Mouse (Mus musculus) brain, embryonic 14.5 days (tissue): ENCODE results near the gene Arpc4. TPM values are rescaled to one million over a fixed set of nuclear protein-coding genes. Genes with fewer than 3 reads are reported as not detected.

Experiments
- DNase-seq: peaks from one replicate; pipeline ENCODE4 v3.0.0-alpha.2; 2011; ENCODE audit warnings: low read depth
- CTCF ChIP-seq: fragments of 200-500 bp; IDR thresholded peaks from 2 replicates; pipeline ENCODE4 v1.5.1; 2012; ENCODE audit warnings: inconsistent platforms, mild to moderate bottlenecking, moderate library complexity, borderline replicate concordance; ENCODE audit not compliant: insufficient read depth, insufficient read length; ENCODE audit errors: extremely low read depth
- POLR2A ChIP-seq: fragments of 200-500 bp; IDR thresholded peaks from 2 replicates; pipeline ENCODE4 v1.6.1; 2012; ENCODE audit warnings: mild to moderate bottlenecking, inconsistent platforms, borderline replicate concordance; ENCODE audit not compliant: poor library complexity, insufficient read depth, insufficient read length, severe bottlenecking; ENCODE audit errors: extremely low read depth
- polyA plus RNA-seq: library from polyadenylated mRNA; depleted of rRNA; stranded (reverse); fragments of >200 nt; gene quantifications from 2 replicates; pipeline ENCODE4 v1.2.3, GENCODE M21; 2012

Gene Arpc4
- polyA plus RNA-seq, 1 experiment = 127 TPM

DNA sequence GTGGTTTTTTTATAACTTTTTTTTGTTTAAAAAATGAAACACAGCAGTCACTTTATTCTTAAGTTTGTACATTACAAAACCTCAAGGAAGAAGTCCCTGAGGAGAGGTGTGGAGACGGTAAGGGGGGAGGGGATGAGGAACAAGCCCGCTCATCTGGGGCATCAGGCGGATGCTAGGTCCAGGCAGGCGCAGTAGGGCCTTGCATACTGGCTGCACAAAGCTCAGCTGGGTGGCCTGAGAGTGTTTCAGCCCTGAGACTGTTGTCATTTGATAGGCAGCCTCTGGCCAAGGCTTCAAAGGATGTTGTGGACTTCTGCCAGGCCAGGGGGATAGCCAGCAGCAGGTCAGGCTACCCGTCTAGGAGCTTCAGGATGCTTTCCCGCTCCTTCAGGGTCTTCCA, 11.3 kb upstream of the Arpc4 start:
- TF ChIP-seq CTCF (no peak), POLR2A (no peak)
- DNase-seq = no peak

DNA sequence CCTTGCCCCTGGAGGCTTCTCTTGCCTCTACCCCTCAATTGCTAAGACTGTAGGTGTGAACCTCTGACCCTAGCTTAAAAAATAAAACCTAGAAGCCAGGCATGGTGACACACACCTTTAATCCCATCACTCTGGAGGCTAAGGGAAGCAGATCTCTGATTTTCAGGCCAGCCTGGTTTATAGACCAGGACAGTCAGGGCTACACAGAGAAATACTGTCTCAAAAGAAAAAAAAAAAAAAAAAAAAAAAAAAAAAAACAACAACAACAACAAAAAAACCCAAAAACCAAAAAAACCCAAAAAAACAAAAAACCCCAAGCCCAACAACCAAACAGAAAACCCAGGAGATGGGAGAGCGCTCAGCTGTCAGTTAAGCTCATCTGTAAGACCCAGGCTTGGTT, 10.3 kb upstream of the Arpc4 start:
- TF ChIP-seq POLR2A (no peak), CTCF (no peak)
- no peak for DNase-seq

DNA sequence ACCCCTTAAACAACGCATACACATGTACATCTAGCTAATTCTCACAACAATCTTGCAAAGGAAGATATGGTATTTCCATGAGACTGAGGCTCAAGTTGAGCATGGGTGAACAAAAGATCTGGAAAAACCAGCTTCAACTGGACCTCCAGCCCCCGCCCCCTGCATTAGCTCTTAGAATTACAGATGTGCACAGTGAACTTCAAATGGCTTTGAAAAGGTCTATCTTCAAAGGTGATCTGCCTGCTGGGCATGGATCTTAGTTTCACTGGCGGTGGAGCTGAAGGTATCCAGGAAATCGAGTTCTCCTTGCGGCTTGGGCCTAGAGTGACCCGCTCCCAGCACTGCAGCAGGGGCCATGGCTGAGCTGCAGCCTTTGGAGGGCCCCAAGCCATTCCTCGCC, 9.8 kb upstream of the Arpc4 start:
- DNase-seq = no peak
- TF ChIP-seq CTCF (no peak), POLR2A (no peak)

DNA sequence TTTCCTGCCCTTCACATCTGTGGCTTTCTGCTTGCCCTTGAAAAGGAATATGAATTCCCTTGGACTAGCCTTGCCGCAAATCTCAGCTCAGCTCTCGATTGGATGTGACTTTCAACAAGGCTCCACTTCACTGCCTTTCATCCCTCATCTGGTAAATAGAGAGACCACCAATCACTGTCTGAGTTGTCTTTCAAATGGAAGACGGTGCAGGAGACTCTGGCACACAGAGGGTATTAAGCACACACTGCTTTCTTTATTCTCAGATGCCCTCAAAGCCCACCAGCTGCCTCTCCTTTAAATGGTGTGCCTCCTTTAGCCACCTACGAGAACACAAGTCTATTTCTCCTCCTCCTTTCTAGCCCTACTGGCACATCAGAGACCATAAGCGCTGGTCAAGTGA, 9.3 kb upstream of the Arpc4 start:
- TF ChIP-seq POLR2A (no peak), CTCF (no peak)
- DNase-seq = no peak

DNA sequence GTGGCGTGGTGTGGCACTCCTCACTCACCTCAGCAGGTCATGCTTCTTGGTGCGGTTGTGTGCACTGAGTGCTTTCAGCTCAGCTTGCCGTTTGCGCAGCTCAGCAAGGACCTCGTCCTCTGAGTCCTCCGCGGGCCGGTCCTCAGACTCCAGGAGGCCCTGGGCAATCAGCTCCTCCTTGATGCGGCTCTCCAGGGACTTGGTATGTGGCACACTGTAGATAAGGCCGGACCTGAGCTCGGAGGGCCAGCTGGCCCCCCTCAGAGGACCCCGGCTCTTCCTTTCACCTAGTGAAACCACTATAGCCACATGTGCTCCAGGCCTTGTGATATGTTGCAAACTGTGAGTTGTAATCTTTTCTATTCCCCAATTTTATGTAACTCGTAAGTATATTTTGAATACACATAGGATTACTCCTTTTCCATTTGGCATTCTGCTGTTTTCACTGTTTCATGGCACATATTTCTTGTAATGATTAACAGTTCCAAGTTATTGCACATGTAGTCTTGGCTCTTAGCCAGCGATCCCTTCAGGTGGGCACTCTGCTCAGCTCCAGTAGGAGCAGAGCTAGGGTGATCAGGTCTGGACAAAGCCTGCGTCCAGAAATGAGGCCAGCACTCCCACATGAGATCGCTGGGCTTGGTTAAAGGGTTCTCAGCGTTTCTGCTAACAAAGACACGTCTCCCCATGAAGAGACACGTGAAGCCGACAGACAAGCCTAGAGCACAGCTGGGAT, 7.6 kb upstream of the Arpc4 start:
- TF ChIP-seq POLR2A = no peak
- TF ChIP-seq CTCF = no peak
- no peak for DNase-seq

DNA sequence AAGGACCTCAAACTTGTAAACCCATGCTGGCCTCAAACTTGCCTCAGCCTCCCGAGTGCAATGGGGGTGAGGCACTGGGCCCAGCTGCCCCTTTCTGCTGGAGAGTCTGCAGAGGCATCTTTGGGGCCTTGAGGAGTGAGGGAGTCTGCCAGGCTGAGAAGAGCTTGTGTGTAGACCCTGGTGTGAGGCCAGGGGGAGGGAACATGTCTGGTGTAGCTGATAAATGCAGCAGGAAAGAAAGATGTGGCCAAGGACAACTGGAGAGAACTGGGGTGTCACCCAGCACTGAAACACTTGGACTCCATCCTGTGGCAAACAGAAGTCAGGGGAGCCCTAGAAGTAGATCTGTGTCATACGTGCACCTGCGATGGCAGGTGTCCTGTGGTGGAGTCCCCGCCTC, 4.4 kb upstream of the Arpc4 start:
- no peak for DNase-seq
- TF ChIP-seq POLR2A (no peak), CTCF (no peak)

DNA sequence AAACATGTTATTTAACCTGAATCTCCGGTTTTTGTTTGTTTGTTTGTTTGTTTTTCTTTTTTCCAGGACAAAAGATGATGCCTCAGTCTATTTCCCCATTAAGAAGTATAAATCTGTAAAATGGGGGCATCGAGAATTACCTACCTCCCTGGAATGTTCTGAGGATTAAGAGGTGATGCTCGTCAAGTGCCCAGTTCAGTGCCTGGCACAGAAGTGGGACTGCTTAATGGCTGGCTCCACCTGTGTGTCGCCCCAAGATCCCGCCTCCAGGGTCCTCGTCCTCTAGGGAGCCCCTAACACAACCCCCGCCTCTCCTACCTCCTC, 781 bp upstream of the Arpc4 start:
- no peak for DNase-seq
- no peak for TF ChIP-seq CTCF
- TF ChIP-seq POLR2A = no peak

DNA sequence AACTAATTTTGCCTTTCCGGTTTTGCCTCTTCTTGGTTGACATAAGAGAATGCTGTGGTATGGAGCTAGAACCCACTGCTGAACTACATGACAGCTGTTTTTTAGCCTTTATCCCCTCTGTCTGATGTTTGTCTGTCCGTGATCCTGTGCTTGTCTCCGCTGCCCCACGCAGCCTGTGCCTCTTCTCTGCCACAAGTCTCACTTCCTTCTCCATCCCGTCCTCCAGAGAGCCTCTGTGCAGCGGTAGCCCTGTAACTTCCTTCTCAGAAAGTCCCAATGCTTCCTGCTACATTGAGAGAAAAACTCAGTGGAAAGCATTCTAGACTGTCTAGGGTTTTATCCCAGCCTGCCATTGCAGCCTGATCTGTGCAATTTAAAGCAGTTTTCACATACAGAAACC, 1.3 kb downstream of the Arpc4 start:
- TF ChIP-seq CTCF = no peak
- no peak for TF ChIP-seq POLR2A
- no peak for DNase-seq

DNA sequence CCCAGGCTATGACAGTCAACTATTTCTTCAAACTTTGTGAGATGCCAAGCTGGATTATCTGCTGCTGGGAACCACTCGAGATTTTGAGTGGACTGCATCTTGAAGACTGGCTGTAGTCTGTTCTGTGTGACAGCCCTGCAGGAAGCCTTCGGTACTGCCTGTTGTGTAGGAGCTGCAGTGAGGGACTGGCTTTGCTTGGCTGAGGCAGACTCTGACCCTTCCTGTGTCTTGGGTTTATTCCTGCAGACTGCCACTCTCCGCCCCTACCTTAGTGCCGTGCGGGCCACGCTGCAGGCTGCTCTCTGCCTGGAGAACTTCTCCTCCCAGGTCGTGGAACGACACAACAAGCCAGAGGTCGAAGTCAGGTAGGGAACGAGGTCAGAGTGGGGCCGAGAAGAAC, 2.6 kb downstream of the Arpc4 start:
- no peak for TF ChIP-seq CTCF
- TF ChIP-seq POLR2A = no peak
- DNase-seq = no peak

DNA sequence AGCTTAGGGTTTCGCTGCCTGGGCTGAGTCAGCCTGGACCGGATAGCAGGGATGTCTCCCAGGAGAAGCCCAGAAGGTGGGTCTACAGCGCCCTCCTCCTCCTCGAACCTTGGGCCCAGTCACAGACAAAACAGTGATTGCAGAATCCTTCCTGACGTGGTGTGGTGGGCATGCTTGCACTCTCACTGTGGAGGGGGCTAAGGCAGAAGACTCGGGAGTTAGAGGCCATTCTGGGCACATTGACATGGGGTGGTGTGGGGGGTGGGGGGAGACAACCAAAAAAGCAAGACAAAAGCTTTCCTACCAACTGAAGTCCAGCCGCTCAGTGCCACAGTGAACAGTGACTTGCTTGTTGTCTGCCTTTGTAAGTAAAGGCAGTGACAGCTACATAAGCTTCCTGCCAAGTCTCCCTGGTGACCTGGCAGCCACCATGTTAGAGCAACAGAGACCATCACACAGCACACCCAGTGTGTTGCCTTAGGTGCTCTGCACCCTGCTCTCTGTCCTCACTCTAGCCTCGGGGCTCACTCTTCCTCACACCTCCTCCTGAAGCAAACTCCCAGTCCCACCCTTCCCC, 6.5 kb downstream of the Arpc4 start:
- TF ChIP-seq POLR2A (no peak), CTCF (no peak)
- DNase-seq = peak; percentile 64

DNA sequence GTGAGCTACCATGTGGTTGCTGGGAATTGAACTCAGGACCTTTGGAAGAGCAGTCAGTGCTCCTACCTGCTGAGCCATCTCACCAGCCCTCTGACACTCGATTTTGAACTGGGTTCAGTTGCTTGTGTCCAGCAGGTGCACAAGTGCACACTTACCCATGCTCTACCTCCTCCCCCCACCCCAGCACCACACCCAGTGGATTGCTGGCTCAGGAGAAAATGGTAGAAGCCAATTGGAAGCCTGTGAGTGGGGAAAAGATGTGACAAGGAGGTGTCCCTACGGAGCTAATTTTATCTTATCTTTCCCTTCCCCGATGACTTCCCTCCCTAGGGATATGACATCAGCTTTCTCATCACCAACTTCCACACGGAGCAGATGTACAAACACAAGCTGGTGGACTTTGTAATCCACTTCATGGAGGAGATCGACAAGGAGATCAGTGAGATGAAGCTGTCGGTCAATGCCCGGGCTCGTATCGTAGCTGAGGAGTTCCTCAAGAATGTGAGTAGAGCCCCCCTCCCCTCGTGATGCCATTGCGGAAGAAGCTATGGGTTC, 7.3 kb downstream of the Arpc4 start:
- TF ChIP-seq POLR2A (no peak), CTCF (no peak)
- no peak for DNase-seq

DNA sequence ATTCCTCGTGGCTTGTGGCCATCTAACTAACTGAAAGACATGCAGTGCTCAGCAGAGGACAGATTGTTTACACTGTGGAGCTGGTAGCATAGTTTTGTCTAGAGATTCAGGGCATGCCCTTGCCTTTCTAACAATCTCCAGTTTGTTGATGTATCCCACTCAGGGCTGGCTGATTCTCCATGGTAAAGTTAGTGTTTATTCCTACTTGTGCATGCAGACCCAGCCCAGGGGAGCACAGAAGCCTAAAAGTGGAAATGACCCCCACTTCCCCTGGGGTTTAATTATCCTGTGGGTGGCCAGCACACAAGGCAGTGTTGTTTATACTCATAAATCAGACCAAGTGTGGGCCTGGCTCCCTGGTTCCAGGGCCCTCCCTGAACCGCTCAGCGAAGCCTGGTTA, 8.1 kb downstream of the Arpc4 start:
- TF ChIP-seq POLR2A = no peak
- no peak for TF ChIP-seq CTCF
- DNase-seq = peak; percentile 23
